Mouse (Mus musculus): ENCODE results near the gene Ggact.

- TF ChIP-seq CTCF (IDR thresholded peaks at IDR 0.05; ENCODE audit: insufficient read depth, low read length): no peak
- TF ChIP-seq POLR2A (IDR thresholded peaks at IDR 0.05; ENCODE audit: borderline replicate concordance, extremely low read depth, low read depth, low read length): no peak
Measured at GRCm38 (mm10) chr14:122900679-122901078, 12.9 kb downstream of the Ggact start.

Measured in lung, adult 2 months (tissue).